Mouse (Mus musculus) right cerebral cortex, postnatal 10 days (tissue): ENCODE measurements around the gene Kcnk12.

Experiments
- DNase-seq, 2 experiments: peaks; one replicate each; pipeline ENCODE4 v3.0.0; 2021; ENCODE audit warnings: low spot score in 2 of 2

Gene Kcnk12

GRCm38 (mm10) chr17:87698996-87699765, 98.6 kb downstream of the Kcnk12 start:
- no peak for DNase-seq

GRCm38 (mm10) chr17:87696814-87697213, 101.0 kb downstream of the Kcnk12 start:
- DNase-seq: no peak

- DNase-seq: no peak
Measured at GRCm38 (mm10) chr17:87695874-87696465, 101.8 kb downstream of the Kcnk12 start.
